Comparison of ENCODE assay signal across 14 mouse cellular contexts in the genomic region with DNA sequence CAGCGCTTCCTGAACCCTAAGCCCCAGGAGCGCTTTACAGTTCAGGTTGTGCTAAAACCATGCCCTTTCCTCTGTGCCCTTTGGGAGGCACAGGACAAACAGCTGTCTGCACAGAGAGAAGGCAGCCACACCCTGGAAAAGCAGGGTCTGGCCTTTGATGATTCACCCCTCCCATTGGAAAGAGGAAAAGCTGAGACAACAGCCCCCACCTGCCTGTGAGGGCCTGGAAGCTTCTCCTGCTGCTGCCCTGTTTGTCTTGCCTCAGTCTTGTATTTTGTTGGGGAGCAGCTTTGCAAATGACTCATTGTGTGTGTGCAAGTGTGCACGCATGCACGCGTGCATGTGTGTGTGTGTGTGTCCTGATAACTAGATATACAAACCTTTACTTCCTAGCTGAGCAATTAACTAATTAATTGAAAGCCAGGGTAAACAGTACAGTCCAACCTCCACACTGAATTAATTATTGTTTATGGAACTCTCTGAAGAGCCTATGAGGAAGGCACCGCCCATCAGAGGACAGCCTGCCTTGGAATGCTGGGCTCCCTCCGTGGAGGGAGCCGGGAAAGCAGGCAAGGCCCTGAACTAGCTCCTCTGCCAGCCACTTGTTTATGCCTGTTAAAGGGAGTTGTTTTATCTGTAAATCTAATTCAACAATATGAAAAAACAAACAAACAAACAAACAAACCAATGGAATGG. TPM values are rescaled to one million over a fixed set of nuclear protein-coding genes. Genes with fewer than 3 reads are reported as not detected.
DNase-seq lines count a peak whose midpoint lies in the region; ATAC-seq and TF ChIP-seq lines count a peak whose summit lies in the region.
"Had no signal": no experiment of that assay in that cellular context is flagged by ENCODE, and none has a peak within 500 bp of the region (broad histone marks: within the 10 kb centered on the region; RNA-seq: fewer than 3 reads in every experiment).

No protein-coding gene starts in this region.

- H3K36me3 ChIP-seq in kidney, postnatal 0 days (ENCODE audit: insufficient read depth, low read length): no peaks in the 10 kb centered on the region
- no peaks in the 10 kb centered on the region for H3K36me3 ChIP-seq in E14TG2a.4 (ENCODE audit: insufficient read depth, low read length)
- H3K36me3 ChIP-seq in limb, embryonic 10.5 days: no peaks in the 10 kb centered on the region
- H3K36me3 ChIP-seq: forebrain, embryonic 15.5 days; hindbrain, embryonic 13.5 days; midbrain, embryonic 13.5 days had no signal

- no peak for DNase-seq in kidney, postnatal 0 days (ENCODE audit: low spot score)
- DNase-seq in kidney, postnatal 14 days: no peak
- peak; percentile 67 for DNase-seq in MN1 (ENCODE audit: low spot score)
- DNase-seq in limb, embryonic 10.5 days (ENCODE audit: low spot score): no peak
- no peak for DNase-seq in Muller cell, postnatal 12 days (ENCODE audit: inconsistent ontology term)
- DNase-seq in right cerebral cortex, adult 2 months (ENCODE audit: low spot score in 2 of 2): no peak
- DNase-seq: cerebellum, postnatal 10 days; kidney, adult 2 months; lung, adult 18-20 months; spleen, adult 18-20 months had no signal

- ATAC-seq in kidney, postnatal 0 days (replicated peaks; ENCODE audit: low FRiP score, low read depth): peak; percentile 71; the same call in 1 of the 2 replicates
- ATAC-seq: forebrain, embryonic 15.5 days; midbrain, embryonic 13.5 days had no signal

- no peak overlapping the region for H3K4me2 ChIP-seq in kidney, postnatal 0 days (ENCODE audit: low read length)
- H3K4me2 ChIP-seq: forebrain, embryonic 15.5 days; hindbrain, embryonic 13.5 days; midbrain, embryonic 13.5 days had no signal

- H3K4me1 ChIP-seq in kidney, postnatal 0 days (replicated peaks; ENCODE audit: insufficient read depth, low read length): no peaks in the 10 kb centered on the region
- peaks cover 33% of the 10 kb centered on the region for H3K4me1 ChIP-seq in E14TG2a.4 (replicated peaks; ENCODE audit: low read depth, low read length)
- peaks cover 26% of the 10 kb centered on the region for H3K4me1 ChIP-seq in limb, embryonic 10.5 days
- H3K4me1 ChIP-seq: forebrain, embryonic 15.5 days had no signal

- no peak overlapping the region for H3K27ac ChIP-seq in kidney, postnatal 0 days
- H3K27ac ChIP-seq in limb, embryonic 10.5 days: peak overlapping the region; percentile 47
- H3K27ac ChIP-seq: forebrain, embryonic 15.5 days; hindbrain, embryonic 13.5 days; midbrain, embryonic 13.5 days had no signal

- H3K9me3 ChIP-seq in kidney, postnatal 0 days (replicated peaks; ENCODE audit: low read length): no peaks in the 10 kb centered on the region
- H3K9me3 ChIP-seq in E14TG2a.4 (ENCODE audit: low read length): no peaks in the 10 kb centered on the region
- no peaks in the 10 kb centered on the region for H3K9me3 ChIP-seq in limb, embryonic 10.5 days (replicated peaks)
- H3K9me3 ChIP-seq: forebrain, embryonic 15.5 days; hindbrain, embryonic 13.5 days; midbrain, embryonic 13.5 days had no signal

- H3K27me3 ChIP-seq in kidney, postnatal 0 days (ENCODE audit: insufficient read depth, low read length): no peaks in the 10 kb centered on the region
- H3K27me3 ChIP-seq in E14TG2a.4 (ENCODE audit: insufficient read depth, low read length): peaks cover 4% of the 10 kb centered on the region; the same call in 1 of the 2 replicates
- H3K27me3 ChIP-seq in limb, embryonic 10.5 days (ENCODE audit: low read depth, poor library complexity, severe bottlenecking): no peaks in the 10 kb centered on the region
- H3K27me3 ChIP-seq: forebrain, embryonic 15.5 days; midbrain, embryonic 13.5 days had no signal

- H3K9ac ChIP-seq in kidney, postnatal 0 days (ENCODE audit: low read depth, low read length): no peak overlapping the region
- H3K9ac ChIP-seq: forebrain, embryonic 15.5 days; hindbrain, embryonic 13.5 days; midbrain, embryonic 13.5 days had no signal

- no peak for TF ChIP-seq CTCF in kidney, postnatal 0 days (IDR thresholded peaks at IDR 0.05; ENCODE audit: low read depth)
- no peak for TF ChIP-seq CTCF in E14TG2a.4 (conservative IDR thresholded peaks at IDR 0.05; ENCODE audit: low read length)

- WGBS in kidney, postnatal 0 days: 63% methylated on average over 8 of the region's 8 CpGs
- 69% methylated on average over 8 of the region's 8 CpGs for WGBS in limb, embryonic 10.5 days

- no peak overlapping the region for H3K4me3 ChIP-seq in kidney, postnatal 0 days (replicated peaks; ENCODE audit: low read depth, low read length)
- H3K4me3 ChIP-seq in E14TG2a.4 (replicated peaks; ENCODE audit: low read length): peak overlapping the region; percentile 17; the same call in 1 of the 2 replicates
- H3K4me3 ChIP-seq in limb, embryonic 10.5 days: no peak overlapping the region
- H3K4me3 ChIP-seq: forebrain, embryonic 15.5 days; hindbrain, embryonic 13.5 days; midbrain, embryonic 13.5 days had no signal

RNA-seq across cellular contexts. Expression of a gene that starts 35.4 kb away (rescaled TPM):
- 8.2 and 9.4 TPM in 2 replicates for polyA plus RNA-seq in kidney, postnatal 0 days (2015; fragmentation: Nextera tagmentation; extraction: Ambion mirVana)
- 11.0 and 13.9 TPM in 2 replicates for polyA plus RNA-seq in limb, embryonic 10.5 days (2016; fragmentation: Nextera tagmentation; extraction: Ambion mirVana)
